Mouse (Mus musculus) CH12.LX (cell line): ENCODE data around the gene Cxcl1. TPM values are rescaled to one million over a fixed set of nuclear protein-coding genes. Genes with fewer than 3 reads are reported as not detected.

ENCODE experiments used
- DNase-seq: peaks from one replicate; pipeline ENCODE4 v3.0.0-alpha.2; 2013; ENCODE audit errors: extremely low read depth
- H3K27ac ChIP-seq: 2 replicates; pipeline ENCODE4 v1.5.1; 2012; ENCODE audit warnings: low read depth, mild to moderate bottlenecking, control low read depth, moderate library complexity; ENCODE audit not compliant: insufficient read depth
- H3K27me3 ChIP-seq: replicated peaks from 2 replicates; pipeline ENCODE3; 2012; ENCODE audit warnings: inconsistent platforms
- H3K36me3 ChIP-seq, 2 experiments: replicated peaks in 1 of 2; 2 replicates each; pipeline versions ENCODE3 to v1.6.1; 2012; ENCODE audit warnings: inconsistent platforms in 1 of 2, low read length in 1 of 2, mild to moderate bottlenecking in 1 of 2, mixed read lengths in 1 of 2, moderate library complexity in 1 of 2; ENCODE audit not compliant: control insufficient read depth in 1 of 2, insufficient read depth in 1 of 2
- H3K4me1 ChIP-seq, 2 experiments: 2 replicates each; pipeline ENCODE4 v1.6.1; 2012; ENCODE audit warnings: inconsistent platforms in 1 of 2, moderate library complexity in 1 of 2; ENCODE audit not compliant: insufficient read depth in 2 of 2, control insufficient read depth in 1 of 2
- H3K4me2 ChIP-seq: 2 replicates; pipeline ENCODE4 v1.6.1; 2012; ENCODE audit warnings: low read depth, mild to moderate bottlenecking, control low read depth; ENCODE audit not compliant: poor library complexity, insufficient read depth, severe bottlenecking
- H3K4me3 ChIP-seq, 3 experiments: fragments of 150-350 bp in 1 of 3; sonication (generic) in 1 of 3; replicated peaks in 1 of 3; 2 replicates each; pipeline versions ENCODE3 to v1.5.1; 2011 to 2012; ENCODE audit warnings: low read depth in 2 of 3, low read length in 2 of 3, mild to moderate bottlenecking in 2 of 3, moderate library complexity in 2 of 3, control low read depth in 1 of 3, improper control_type of control experiment in 1 of 3, inconsistent platforms in 1 of 3, mixed read lengths in 1 of 3; ENCODE audit not compliant: poor library complexity in 1 of 3
- H3K79me2 ChIP-seq: replicated peaks from 2 replicates; pipeline ENCODE4 v1.6.1; 2012; ENCODE audit warnings: mild to moderate bottlenecking, moderate library complexity; ENCODE audit not compliant: control insufficient read depth, poor library complexity, insufficient read depth, severe bottlenecking; ENCODE audit errors: extremely low read depth
- H3K9ac ChIP-seq: 2 replicates; pipeline ENCODE4 v1.6.1; 2012; ENCODE audit warnings: low read depth, mild to moderate bottlenecking, control low read depth, moderate library complexity; ENCODE audit not compliant: insufficient read depth
- H3K9me3 ChIP-seq: replicated peaks from 2 replicates; pipeline ENCODE3; 2012; ENCODE audit warnings: low read length, inconsistent platforms, mixed read lengths
- BHLHE40 ChIP-seq: IDR thresholded peaks from 2 replicates; pipeline ENCODE4 v1.6.1; 2011; ENCODE audit warnings: mild to moderate bottlenecking, low read depth, low read length, improper control_type of control experiment
- CHD2 ChIP-seq: IDR thresholded peaks from 2 replicates; pipeline ENCODE4 v1.6.1; 2011; ENCODE audit warnings: low read length, improper control_type of control experiment
- ELF1 ChIP-seq: IDR thresholded peaks from 2 replicates; pipeline ENCODE4 v1.6.1; 2014; ENCODE audit warnings: low read depth, mild to moderate bottlenecking, inconsistent platforms, low read length, improper control_type of control experiment
- EP300 ChIP-seq: IDR thresholded peaks from 2 replicates; pipeline ENCODE4 v1.6.1; 2011; ENCODE audit warnings: low read length, improper control_type of control experiment
- ETS1 ChIP-seq: conservative IDR thresholded peaks from 2 replicates; pipeline ENCODE4 v1.6.1; 2012; ENCODE audit warnings: low read depth, mild to moderate bottlenecking, inconsistent platforms, low read length, improper control_type of control experiment, moderate library complexity
- HCFC1 ChIP-seq: IDR thresholded peaks from 2 replicates; pipeline ENCODE4 v1.6.1; 2012; ENCODE audit warnings: low read depth, mild to moderate bottlenecking, inconsistent platforms, low read length, improper control_type of control experiment
- MAFK ChIP-seq: IDR thresholded peaks from 2 replicates; pipeline ENCODE4 v1.6.1; 2011; ENCODE audit warnings: low read length, improper control_type of control experiment; ENCODE audit not compliant: insufficient replicate concordance
- MXI1 ChIP-seq: IDR thresholded peaks from 2 replicates; pipeline ENCODE4 v1.6.1; 2011; ENCODE audit warnings: mild to moderate bottlenecking, low read depth, low read length, improper control_type of control experiment
- NELFE ChIP-seq: IDR thresholded peaks from 2 replicates; pipeline ENCODE4 v1.6.1; 2011; ENCODE audit warnings: low read depth, low read length, improper control_type of control experiment
- NRF1 ChIP-seq: IDR thresholded peaks from 2 replicates; pipeline ENCODE4 v1.6.1; 2014; ENCODE audit warnings: low read depth, mild to moderate bottlenecking, inconsistent platforms, low read length, improper control_type of control experiment, moderate library complexity
- TBP ChIP-seq: conservative IDR thresholded peaks from 2 replicates; pipeline ENCODE4 v1.6.1; 2011; ENCODE audit warnings: low read depth, low read length, improper control_type of control experiment
- USF1 ChIP-seq: IDR thresholded peaks from 2 replicates; pipeline ENCODE4 v1.6.1; 2014; ENCODE audit warnings: low read depth, mild to moderate bottlenecking, inconsistent platforms, low read length, improper control_type of control experiment
- dilution Hi-C: fragments of 300-500 bp; cut with MboI; formaldehyde crosslinking; loops from 2 replicates; pipeline ENCODE4 v1.14.3; 2020; ENCODE audit warnings: low sequenced_read_pairs; ENCODE audit not compliant: extremely low pct_unique_long_range_greater_than_20kb, extremely low pct_ligation_motif_present
- in situ Hi-C: fragments of 300-500 bp; cut with MboI; formaldehyde crosslinking; loops from 3 replicates; pipeline ENCODE4 v1.14.3; 2019; ENCODE audit warnings: low sequenced_read_pairs, low pct_ligation_motif_present, low pct_unique_long_range_greater_than_20kb, mixed read lengths
- polyA plus RNA-seq: library from polyadenylated mRNA; unstranded; fragments of >175 nt; gene quantifications from 2 replicates; pipeline ENCODE4 v1.2.1, GENCODE M21; 2012; ENCODE audit warnings: low read depth; ENCODE audit not compliant: insufficient read length
- total RNA-seq, 2 experiments: library from RNA; depleted of rRNA; stranded (reverse); fragments of 300-350 nt in 1 of 2; fragments of >200 nt in 1 of 2; gene quantifications; 2 replicates each; pipeline ENCODE4 v1.2.3; 2012 to 2014

Cxcl1 gene
- total and polyA plus RNA-seq, 3 experiments = not detected

DNA sequence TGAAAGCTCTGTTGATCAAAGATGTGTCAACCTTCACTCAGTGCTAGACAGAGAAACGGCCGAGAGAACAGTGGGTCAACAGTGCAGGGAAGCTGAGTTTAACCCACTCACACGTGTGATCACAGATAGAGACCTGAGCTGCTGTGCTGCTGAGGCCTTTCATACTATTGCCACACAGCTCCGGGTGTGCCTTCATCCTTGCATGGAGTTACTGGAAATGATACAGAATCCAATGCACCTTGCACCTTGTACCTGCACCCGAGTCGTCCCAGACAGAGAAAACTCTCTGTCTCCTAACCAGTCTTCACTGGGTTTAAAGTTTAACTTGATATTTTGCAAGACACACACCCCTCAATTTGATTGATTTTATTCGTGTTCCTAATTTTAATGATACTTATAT lies 18.7 kb upstream of the Cxcl1 start:
- in situ Hi-C loops (no loop called here), dilution Hi-C loops (no loop called here)
- Histone ChIP-seq H3K4me3 (no peak overlapping the region), H3K27me3 (no peaks in the 10 kb centered on the region), H3K9ac (no peak overlapping the region)
- no peak for TF ChIP-seq USF1
- TF ChIP-seq NELFE = no peak
- TF ChIP-seq, all 38 proteins: peak for 0
- Histone ChIP-seq H3K79me2 (no peaks in the 10 kb centered on the region), H3K36me3 (no peaks in the 10 kb centered on the region), H3K27ac (no peak overlapping the region), H3K9me3 (no peaks in the 10 kb centered on the region), H3K4me2 (no peak overlapping the region), H3K4me1 (0 out of 4 replicates have a peak, but pooled peaks cover 2 to 3% of the 10 kb centered on the region in 2 experiments)
- DNase-seq = no peak

DNA sequence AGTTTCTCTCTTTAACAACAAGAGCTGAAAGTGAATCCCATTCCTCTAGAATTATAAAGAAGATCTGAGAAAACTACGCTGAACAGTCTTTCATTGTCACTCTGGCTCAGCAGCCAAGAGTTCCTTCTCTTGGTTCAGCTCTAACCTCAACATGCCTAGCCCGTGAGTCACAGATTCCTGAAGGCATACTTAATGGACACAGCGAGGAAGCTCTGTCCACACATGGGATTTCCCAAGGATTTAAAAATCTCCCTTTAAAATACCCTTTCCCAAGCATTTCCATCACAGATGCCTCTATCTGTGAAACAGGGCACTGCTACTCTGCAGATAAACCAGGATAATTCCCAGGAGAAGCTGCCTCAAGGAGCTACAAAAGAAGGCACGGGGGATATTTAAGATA lies 15.0 kb upstream of the Cxcl1 start:
- TF ChIP-seq TBP = no peak
- Histone ChIP-seq H3K36me3 (no peaks in the 10 kb centered on the region), H3K79me2 (no peaks in the 10 kb centered on the region), H3K9me3 (no peaks in the 10 kb centered on the region), H3K4me1 (0 out of 4 replicates have a peak, but pooled peaks cover 0 to 3% of the 10 kb centered on the region in 2 experiments), H3K4me2 (no peak overlapping the region), H3K9ac (no peak overlapping the region), H3K27me3 (no peaks in the 10 kb centered on the region), H3K4me3 (no peak overlapping the region), H3K27ac (no peak overlapping the region)
- DNase-seq = no peak
- dilution Hi-C loops = no loop called here
- in situ Hi-C loops = no loop called here

DNA sequence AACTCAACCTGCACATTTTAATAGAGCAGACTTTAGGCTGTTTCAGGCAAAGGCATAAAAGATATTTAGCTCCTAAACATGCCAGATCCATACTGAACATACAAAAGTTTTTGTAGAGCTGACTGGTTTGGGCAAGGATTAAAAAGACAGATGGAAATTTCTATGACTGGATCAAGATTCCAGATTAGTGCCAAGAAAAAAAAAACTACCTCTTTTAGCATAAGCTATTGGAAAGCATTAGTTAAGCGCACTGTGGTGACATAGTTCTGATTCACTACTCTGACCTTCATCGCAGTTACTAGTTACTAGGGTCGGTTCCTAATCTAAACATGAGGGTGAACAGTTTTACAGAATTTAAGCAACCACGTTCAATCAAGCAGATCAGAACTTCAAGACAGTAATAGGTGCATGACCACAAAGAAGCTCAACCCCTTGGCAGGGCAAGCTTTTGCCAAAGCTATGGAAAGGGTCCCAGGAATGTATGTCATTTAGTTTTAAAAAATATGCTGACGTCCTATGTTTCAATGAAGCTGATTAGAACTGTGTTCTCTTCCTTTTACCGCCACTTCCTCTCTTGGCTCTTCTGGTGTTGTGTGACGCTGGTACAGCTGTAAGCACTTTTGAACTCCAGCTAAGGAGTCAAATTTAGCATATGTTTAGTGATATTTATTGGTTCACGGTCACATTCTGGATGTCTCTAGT lies 14.4 kb upstream of the Cxcl1 start:
- no peaks in the 10 kb centered on the region for H3K36me3 ChIP-seq
- no peak overlapping the region; the same call in 1 of the 2 replicates for H3K4me2 ChIP-seq
- in situ Hi-C loops (no loop called here), dilution Hi-C loops (no loop called here)
- no peak overlapping the region for H3K9ac ChIP-seq
- H3K4me3 ChIP-seq = no peak overlapping the region
- 0 out of 4 replicates have a peak, but pooled peaks cover 0 to 3% of the 10 kb centered on the region in 2 experiments for H3K4me1 ChIP-seq
- H3K9me3 ChIP-seq = peaks cover 1% of the 10 kb centered on the region
- TF ChIP-seq ELF1 (no peak), EP300 (no peak), TBP (no peak), CHD2 (no peak), NRF1 (no peak), BHLHE40 (no peak), MXI1 (no peak), ETS1 (no peak), MAFK (no peak), HCFC1 (no peak)
- DNase-seq = no peak
- no peak overlapping the region for H3K27ac ChIP-seq
- no peaks in the 10 kb centered on the region for H3K79me2 ChIP-seq
- no peaks in the 10 kb centered on the region for H3K27me3 ChIP-seq
